Mouse (Mus musculus) brain, embryonic 14.5 days (tissue): ENCODE results near the gene Znrd1.

Source experiments
- CTCF ChIP-seq: fragments of 200-500 bp; IDR thresholded peaks from 2 replicates; pipeline ENCODE4 v1.5.1; 2012; ENCODE audit warnings: inconsistent platforms, mild to moderate bottlenecking, moderate library complexity, borderline replicate concordance; ENCODE audit not compliant: insufficient read depth, insufficient read length; ENCODE audit errors: extremely low read depth
- POLR2A ChIP-seq: fragments of 200-500 bp; IDR thresholded peaks from 2 replicates; pipeline ENCODE4 v1.6.1; 2012; ENCODE audit warnings: mild to moderate bottlenecking, inconsistent platforms, borderline replicate concordance; ENCODE audit not compliant: poor library complexity, insufficient read depth, insufficient read length, severe bottlenecking; ENCODE audit errors: extremely low read depth

DNA sequence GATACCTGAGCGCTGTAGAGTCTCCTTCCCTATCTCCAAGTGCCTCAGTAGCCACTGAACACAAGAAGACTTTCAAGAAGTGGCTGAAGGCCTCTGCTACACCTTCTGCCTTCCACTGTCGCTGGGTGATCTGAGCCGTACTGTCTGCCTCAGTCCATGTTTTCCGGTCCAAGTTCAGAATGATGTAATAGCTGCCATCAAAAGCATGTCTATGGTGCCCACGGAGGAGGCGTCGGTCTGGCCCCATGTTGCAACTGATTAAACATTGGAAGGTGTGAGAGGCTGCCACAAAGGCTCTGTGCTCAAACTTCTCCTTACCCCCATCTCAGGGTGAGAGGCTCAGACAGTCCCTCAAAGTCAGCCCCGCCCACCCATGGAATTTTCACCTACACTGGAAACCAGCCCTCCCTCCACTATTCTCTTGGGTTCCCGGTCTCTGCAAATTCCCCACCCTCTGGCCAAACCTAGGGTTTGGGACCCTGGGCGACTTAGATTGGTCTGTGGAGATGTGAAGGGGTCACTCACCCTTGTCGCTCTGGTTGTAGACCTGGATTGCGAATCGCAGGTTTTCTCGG, 12.0 kb upstream of the Znrd1 start:
- TF ChIP-seq POLR2A (no peak), CTCF (no peak)
